Mouse (Mus musculus) urinary bladder, postnatal 10 days (tissue): ENCODE data around the gene Slc22a30.
"Not testable (repeated sequence)": the region's sequence is repeated elsewhere in the genome, so short reads cannot be mapped to it uniquely, and the experiment has no call there.

Experiments used
- DNase-seq: peaks from one replicate; pipeline ENCODE4 v3.0.0; 2022; ENCODE audit warnings: low spot score

Slc22a30 gene

DNA sequence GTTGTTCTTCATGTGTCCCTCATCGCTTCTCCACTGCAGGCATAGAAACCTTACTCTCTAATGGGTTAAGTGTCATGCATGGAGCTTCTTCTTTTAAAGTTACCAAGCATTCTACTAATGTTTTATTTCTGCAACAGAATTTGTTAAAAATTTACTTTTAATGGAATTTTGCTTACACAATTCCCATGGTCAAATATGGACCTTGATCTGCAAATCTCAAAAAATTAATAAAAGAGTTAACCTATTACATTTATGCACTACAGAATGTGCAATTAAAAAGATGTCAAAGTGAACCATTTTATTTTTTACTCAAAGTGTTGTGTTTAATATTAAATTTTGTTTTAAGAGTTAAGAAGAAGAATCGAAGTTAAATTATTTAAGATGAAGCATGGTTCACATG is at the start of gene Slc22a30:
Gene Slc22a30, minus strand, starts transcription at position 101 of the 400 bp plus-strand sequence.
- not testable (repeated sequence) for DNase-seq

DNA sequence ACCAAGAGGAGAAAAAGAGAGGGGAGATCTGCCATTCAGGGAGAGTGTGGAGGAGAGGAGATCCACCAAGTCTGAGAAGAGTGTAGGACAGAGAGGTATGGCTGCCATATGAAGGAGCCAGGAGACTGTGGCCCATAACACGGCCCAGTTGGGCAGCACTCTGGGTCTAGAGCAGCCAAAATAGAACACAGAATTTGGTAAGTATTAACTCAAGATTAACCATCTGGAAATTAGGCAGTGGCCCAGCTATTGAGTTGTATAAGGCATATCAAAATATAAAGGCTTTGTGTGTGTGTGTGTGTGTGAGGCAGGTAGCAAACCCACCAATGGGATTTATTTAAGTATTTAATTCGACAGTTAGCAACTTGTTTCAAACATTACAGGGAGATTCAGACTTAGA is 43.4 kb upstream of the Slc22a30 start:
- DNase-seq, result no peak

DNA sequence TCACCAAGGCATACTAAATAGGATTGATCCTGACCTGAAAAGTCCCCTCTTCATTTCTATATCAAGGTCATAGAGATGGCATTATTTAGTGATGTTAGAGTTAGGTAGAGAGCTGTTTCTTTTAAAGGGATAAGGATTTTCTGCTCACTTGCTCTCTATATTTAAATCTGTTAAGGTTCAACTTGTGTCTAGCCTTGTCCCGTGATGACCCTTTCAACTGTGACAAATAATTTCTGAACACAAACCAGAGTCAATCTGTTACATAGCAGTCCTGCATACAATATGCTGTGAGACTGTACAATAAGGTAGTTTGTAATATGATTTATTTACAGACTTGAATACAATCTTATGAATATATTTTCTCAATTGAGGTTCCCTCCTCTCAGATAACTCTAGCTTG is 42.6 kb upstream of the Slc22a30 start:
- no peak for DNase-seq

DNA sequence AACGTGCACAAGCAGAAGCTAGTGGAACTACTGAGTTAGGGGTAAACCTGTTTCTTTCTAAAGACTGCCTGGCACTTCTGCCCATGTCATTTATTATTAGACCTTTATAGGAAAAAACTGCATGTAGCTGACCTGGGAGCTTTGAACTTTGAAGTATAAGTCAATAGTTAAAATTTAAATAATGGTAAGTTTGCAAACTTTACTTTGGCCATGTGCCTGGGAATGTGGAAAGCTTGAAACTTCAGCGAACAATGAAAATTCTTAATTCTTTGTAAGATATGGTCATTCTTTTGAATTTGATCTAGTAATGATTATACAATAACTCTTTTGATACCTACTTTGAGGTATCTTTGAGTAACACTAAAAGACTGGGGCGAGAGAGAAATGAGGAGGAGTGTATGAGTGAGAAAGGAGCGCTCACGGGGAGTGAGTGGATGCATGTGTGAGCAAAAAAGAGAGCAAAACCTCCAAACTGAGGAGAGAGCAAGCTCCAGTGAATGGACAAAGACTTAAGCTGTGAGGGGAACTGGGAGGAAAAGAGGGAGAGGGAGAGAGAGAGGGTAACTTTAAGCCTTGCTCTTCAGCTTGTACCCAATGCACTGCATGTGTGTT is 26.2 kb upstream of the Slc22a30 start:
- no peak for DNase-seq

DNA sequence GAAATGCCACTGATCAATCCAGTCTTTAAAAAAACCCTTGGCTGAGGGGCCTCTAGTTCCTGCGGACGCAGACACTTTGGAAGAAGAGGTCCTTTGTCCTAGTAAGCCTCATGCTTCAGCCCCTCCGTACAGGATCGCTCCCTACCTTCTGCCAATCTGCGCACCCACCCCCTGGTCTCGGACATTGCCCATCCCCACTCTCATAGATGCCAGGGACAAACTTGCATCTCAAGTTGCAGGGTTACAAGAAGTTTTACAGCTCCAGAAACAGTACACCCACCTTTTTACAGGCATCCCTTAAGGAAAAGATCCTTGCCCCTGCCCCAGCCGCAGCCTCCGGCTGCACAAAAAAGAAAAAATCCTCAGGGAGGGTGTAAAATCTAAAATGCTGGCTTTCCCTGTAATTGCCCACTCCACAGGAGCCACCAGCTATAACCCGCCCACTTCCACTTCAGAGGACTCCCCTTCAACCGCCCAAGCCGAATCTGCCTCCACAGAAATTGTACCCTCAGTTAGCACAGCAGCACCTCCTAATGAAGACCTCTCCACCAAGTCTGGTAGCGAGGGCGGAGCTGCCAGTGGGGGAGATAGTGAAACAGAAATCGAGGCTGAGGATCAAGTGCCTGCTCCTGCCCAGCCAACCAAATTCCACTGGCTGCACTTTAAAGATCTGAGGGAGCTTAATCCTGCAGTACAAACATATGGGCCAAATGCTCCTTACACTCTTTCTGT is 2.5 kb upstream of the Slc22a30 start:
- DNase-seq, result not testable (repeated sequence)
